Mouse (Mus musculus): ENCODE data around the gene Cpsf4l.

GRCm38 (mm10) chr11:113667122-113667521 lies 42.7 kb downstream of the Cpsf4l start:
- no peak for TF ChIP-seq GATA1 (IDR thresholded peaks at IDR 0.05; ENCODE audit: borderline replicate concordance, low read length)
- no peak for TF ChIP-seq FLI1 (IDR thresholded peaks at IDR 0.05; ENCODE audit: low read length)
